Mouse (Mus musculus): Measurements from ENCODE around the gene Tmprss5. TPM values are rescaled to one million over a fixed set of nuclear protein-coding genes. Genes with fewer than 3 reads are reported as not detected.

The Tmprss5 gene
- under 1 TPM; 0.24 to 0.82 TPM for total RNA-seq (2021)
- long read RNA-seq, experiment 1: 0 reads
- long read RNA-seq, experiment 2: 0 reads

DNA sequence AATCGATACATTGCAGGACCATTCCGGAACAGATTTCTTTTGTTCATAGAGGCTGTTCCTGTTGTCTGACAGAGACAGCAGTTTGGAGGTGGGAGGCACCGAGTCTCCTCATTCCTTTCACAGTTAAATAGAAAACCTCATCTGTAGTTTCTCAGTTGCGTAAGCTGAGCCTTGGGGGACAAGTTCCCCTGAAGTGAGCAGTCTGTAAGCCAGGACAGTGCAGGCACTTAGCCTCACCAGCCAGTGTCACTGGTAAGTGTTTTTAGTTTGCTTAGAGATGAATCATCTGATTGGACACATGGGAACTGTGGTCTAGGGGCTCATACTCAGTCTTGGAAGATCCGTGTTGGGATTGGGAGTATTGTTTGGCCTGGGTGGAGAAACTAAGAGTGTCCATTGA, at the start of gene Tmprss5:
Tmprss5 (plus strand) TSS at position 154 of the 400 bp plus-strand sequence.
- no peak for DNase-seq

DNA sequence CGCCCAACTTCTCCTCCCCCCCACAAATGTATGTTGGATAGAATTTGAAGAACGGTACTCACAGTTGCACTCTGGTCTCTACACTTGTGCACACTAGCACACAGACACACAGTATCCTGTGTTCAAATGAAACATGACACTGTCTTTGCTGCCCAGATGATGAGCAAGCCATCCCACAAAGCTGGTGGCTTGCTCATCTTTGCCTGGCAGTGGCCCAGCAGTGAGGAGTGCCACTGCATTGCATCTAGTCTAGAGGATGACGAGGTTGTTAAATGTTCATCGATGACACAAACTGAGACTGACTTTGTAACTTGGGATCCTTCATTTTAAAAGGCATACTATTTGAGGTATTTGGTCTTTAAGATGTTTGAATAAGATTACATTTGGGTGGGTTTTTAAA, 46.3 kb upstream of the Tmprss5 start:
- DNase-seq: peak; percentile 11

DNA sequence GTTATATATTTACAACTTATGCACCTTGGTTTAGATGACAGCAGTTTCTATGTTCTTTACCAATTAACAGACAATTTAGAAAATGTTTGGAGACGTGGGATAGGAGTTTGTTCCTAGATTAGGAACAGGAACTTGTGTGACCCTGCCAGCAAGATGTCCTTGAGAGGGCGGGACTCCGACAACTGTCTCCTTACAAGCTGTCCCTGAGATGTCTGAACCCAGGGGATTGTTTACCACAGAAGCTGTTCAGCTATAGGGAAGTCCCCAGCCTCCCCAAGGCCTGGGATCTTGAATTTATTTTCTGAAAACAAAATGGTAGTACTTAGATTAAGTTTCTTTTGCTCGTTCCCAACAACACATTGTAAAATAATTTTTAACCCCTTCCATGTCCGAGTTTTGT, 30.2 kb upstream of the Tmprss5 start:
- DNase-seq: no peak

DNA sequence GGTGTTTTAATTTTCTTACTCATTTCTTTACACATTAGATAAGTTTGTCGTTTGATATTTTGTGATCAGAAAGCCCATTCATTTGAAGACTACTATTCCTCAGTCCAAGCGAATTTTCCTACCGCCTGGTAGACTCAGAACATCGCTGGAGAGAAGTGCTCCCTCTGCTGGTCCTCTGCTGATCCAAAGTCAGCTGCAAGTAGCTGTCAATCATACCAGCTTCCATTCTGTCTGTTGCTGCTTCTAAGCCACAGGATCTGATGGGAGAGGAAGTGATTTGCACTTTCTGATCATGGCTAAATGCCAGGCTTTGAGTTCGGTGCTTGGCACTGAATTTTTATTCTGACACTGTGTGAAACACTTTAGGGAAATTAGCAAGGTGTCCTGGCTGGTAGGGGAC, 29.7 kb upstream of the Tmprss5 start:
- peak; percentile 40 for DNase-seq

DNA sequence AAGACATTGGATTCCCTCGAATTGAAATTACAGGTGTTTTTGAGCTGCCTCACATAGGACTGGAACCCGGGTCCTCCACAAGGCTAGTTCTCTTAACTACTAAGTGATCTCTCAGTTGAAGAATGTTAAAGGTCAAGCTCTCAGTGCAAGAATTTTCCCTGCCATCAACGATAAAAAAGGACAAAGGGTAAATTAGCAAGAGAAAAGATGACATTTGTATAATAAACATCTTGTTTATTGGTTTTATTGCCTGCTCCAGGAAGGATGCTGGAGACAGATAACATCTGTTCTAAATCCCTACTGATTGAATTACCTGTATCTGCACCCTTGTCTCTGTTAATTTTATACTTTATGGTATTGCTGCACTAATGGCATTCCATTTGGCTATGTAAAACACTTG, 27.0 kb upstream of the Tmprss5 start:
- DNase-seq: no peak

DNA sequence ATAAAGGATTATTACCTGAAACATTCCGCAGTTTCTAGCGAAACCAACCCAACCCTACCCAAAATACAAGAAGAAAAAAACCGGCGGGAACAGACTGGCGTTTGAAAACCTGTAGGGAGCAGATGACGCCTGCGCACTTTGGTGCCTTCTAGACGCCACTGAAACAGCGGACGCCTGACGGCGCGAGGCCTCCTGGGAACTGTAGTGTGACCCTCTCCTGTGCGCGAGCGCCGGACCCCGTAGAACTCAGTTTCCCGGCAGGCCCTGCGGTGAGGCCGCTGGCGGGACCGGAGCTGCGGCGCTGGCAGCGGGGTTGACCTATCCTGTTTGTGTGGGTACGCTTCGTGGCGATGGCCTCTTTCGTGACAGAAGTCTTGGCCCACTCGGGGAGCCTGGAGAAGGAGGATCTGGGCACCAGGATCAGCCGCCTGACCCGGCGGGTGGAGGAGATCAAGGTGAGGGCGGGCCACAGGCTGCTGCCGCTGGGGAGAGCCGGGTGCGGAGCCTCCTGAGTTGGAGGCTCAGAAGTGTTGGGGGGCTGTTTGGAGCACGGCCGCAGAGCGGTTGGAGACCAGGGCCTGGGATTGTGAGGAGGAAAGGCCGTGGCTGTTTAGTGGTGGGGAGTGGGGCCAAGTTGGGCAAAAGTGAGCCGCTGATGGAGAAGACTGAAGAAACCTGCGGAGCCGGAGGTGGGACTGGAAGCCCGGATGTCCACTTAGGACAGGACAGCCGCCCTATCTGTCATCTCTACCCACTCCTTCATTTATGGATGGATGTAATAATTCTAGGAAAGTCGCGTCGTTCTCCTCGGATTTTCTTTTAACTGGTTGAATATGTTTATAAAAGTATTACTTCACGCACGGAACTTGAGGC, 25.5 kb upstream of the Tmprss5 start, which contains the start of gene Zw10:
Zw10 (plus strand) TSS at position 281 of the 873 bp plus-strand sequence.
- peak; percentile 92 for DNase-seq

DNA sequence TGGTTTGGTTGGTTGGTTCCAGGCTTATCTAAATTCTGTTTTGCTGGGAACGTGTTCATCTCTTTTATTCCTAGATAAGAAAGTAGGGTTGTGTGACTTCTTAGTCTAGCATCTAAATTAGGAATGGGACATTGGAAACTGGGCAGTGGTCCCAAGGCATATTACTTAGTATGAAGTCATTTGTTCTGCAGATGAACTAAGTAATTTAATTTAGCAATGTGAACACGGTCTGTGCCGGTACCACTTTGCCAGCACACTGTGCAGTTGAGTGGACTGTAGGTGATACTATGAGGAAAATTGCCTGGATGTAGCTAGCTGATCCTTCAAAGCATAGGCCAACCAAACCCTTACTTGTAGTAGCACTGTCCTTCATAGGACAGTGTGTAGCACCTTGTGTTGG, 4.2 kb upstream of the Tmprss5 start:
- DNase-seq: no peak

DNA sequence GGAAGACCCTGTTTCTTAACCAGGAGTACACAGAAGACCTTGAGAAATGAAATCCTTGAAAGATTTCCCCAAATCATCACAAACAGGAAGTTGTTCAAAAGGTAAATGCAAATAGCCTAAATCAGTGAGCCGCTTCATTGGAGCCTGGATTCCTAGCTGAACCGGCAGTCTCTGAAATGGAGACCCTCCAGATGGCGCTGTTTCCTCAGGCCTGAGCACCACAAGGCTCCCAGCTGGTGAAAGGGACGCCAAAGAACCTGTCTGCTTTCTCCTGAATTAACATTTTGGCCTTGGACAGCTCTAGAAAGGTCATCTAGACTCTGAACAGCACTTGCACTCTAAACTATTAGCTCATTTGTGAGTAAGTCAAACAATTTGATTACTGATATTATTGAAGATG, 501 bp downstream of the Tmprss5 start:
- peak; percentile 25 for DNase-seq

DNA sequence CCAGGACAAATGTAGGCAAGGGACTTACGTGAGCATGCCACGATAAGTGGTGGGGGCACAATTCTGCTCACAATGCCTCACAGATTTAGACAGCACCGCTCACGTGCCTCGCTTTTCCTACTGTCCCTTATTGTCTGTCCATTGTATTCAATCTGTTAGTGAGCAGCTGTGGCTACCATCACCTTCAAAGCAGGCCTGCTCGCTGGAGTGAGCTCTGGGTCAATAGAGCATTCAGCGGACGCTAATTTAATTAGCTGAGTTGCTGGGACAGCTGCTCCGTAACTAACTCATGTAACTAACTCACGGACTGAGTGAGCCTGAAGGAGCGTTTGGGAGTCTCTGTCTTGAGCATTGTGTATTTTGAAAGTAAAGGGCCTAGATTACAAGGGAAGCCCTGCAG, 6.3 kb downstream of the Tmprss5 start:
- no peak for DNase-seq

DNA sequence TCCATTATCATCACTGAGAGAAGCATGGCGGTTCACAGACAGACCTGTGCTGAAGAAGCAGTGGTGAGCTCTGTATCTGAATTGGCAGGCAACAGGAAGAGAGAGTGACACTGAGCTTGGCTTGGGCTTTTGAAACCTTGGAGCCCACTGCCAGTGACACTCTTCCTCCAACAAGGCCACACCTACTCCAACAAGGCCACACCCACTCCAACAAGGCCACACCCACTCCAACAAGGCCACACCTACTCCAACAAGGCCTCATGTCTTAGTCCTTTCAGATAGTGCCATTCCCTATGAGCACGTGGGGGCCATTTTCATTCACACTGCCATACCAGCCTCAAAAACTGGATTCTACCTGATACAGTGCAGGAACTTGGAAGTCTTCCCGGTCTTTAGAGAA, 17.8 kb downstream of the Tmprss5 start:
- DNase-seq: no peak

DNA sequence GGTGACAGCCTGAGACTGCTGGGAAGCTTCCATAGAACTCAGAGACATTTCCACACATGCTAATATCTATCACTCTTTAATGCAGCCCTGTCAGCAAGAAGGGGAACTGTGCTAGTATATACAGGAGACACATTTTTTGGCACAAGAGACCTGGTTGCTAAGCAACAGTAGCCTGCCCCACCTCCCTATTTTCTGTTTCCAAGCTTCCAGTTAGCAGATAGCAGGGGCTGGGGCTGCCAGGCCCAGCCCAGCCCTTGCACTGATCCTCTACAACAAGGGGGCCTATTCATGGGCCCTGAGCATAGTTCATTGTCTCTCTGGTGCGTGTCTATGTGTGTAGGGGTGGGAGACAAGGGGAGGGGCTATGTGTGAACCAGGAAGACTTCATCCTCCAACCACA, 21.3 kb downstream of the Tmprss5 start:
- DNase-seq: no peak

DNA sequence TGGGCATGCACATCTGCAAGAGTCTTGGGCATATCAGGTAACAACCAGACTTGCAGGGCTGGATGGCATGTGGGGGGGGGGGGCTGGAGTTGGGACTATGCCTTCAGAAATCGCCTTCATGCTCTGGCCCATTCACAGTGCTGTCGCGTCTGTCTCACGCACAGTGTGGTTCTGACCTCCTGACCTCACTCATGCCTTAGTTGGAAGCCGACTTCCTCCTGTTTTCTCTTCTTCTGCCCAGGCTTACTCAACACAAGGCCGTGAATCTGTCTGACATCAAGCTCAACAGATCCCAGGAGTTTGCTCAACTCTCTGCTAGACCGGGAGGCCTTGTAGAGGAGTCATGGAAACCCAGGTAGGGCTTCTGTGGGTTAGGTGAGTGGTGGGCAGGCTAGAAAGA, 28.0 kb downstream of the Tmprss5 start:
- no peak for DNase-seq

DNA sequence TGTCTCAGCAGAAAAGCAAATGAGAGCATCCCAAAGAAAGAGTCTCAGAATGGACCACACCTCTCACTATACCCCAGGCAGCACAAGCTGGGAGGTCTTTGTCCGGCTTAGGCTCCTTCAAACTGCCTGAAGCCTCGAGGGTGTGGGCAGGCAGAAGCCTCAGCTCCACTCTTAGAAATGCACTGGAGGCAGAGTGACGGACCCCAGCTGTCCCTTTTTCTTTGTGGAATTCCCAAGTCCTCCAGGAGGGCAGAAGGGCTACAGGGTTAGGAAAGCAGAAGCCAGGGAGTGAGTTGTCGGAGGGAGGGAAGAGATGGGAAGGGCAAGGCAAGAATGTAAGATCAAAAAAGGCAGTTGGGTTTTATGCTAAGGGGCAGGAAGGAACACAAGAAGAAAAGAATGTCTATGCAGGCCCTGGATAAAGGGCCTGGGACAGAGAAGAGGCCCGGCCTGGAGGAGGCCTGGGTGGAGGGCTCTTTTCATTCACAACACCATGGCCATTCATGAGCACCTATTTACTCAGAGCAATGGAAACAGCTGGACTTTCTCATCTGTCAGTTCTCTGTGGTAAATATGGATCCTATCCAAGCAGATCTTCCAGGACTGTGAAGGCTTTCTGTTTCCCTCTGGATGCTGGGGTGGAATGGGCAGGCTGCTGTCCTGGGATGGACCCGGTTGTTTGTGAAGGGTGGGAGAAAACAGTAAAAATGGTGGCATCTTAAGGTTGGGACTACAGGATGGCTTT, 29.6 kb downstream of the Tmprss5 start:
- no peak for DNase-seq

DNA sequence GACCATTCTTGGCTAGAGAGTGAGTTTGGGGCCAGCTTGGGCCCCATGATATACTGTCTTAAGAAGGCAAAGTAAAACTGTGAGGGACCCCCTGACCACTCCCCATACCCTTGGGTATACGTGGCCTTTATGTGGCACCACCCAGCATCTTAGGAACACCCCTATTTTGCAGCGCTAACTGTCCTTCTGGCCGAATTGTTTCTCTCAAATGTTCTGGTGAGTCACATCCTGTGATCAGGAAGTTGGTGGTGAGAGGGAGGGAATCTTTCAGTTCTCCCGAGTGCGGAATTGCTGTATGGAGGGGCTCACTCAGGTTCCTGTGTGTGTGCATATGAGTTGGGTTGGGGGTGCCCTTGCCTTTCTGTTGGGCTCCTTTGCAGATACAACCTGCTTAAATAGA, 30.2 kb downstream of the Tmprss5 start:
- no peak for DNase-seq

DNA sequence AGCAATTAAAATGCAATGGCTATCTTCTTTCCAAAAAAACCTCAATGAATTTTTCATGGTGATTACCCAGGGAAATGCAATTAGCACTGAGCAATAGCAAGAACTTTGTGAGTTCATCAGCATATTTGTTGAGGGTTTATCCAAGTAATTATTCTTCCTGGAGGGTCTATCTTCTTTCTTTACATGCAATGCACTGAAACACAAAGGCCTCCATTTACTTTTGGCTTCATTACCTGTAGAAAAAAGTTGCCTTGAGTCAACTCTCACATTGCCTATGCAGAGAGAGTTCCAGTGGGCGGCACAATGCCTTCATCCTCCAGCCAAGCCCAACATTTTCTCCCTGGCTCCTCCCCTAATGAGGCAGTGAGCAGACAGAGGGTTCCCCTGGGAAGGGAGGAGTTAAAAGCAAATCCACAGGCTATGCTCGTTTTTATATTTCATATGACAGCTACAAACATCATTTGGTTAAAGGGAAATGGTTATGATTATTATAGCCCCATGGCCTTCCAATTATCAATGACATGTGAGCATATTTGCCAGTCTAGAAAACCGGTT, 37.3 kb downstream of the Tmprss5 start:
- DNase-seq: no peak

DNA sequence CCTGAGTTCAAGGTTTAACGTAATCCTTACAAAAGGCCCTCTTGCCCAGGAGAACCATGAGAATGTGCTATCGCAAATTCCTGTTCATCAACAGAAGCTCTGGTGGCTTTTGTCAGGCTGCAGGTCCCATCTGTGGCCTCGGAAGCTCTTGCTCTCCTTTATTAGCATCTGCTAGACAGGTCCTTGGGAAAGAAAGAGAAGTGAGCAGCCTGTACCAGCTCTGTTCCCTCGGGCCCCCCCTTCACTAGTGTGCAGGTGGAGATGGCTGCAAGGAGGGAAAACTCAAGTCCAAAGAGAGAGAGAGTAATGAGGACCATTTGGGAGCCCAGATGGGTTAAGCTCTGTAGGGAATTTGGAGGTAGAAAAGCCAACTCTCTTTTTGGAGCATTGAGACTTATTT, 38.7 kb downstream of the Tmprss5 start:
- DNase-seq: no peak

DNA sequence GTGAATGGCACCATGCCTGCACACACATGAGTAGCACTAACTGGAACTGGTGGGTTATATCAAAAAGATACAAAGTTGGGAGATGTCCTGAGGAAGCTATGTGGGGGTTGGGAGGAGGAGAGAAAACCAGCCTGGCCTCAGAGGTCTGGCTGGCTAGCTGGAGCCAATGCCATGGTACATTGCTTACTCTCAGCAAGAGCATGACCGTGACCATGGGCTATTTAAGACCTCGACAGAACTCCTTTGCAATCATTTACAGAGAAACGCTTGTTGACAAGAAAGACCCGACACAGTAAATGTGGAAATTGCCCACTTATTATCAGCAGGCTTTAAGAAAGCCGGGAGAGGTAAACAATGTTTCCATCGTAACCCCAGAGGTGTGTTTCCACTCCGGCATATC, 44.6 kb downstream of the Tmprss5 start:
- DNase-seq: no peak

DNA sequence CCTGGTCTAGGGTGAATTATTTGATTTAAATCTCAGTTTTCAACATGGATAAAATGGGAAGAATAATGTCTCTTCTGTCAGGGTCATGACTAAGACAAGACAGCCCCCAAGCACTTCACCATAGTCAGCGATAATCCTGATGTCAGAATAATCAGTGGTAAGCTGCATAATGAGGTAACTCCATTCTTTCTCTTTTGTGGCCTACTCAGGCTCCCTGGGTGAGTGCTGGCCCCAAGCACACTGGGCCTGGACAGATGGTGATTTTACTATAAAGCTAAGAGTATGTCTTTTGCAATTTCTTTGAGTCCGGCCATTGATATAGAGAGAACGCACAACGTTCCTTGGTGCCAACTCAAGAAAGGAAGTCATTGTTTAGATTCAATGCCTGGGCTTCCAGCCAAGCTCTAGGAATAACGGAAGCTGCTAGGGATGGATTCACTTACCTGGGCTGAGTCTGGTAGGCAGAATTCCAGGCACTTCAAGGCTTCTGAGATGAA, 49.5 kb downstream of the Tmprss5 start:
- no peak for DNase-seq

DNA sequence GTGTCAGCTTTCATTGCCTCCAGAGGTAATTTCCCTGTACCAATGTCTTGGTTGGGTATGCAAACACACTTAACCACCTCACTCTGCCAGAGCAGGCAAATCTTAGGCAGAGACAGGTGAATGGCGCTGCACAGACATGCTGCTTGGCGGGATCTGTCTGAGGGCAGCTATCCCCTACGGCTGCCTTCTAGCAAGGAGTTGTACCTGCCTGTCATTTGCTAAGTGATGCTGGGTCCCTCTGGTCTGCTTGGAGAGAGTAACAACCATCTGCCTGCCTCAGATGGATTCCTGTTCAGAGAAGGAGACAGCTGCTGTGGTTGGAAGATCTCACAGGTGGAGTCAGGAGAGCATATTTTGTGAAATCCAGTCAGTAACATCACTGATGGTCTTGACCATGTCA, 62.8 kb downstream of the Tmprss5 start:
- no peak for DNase-seq

DNA sequence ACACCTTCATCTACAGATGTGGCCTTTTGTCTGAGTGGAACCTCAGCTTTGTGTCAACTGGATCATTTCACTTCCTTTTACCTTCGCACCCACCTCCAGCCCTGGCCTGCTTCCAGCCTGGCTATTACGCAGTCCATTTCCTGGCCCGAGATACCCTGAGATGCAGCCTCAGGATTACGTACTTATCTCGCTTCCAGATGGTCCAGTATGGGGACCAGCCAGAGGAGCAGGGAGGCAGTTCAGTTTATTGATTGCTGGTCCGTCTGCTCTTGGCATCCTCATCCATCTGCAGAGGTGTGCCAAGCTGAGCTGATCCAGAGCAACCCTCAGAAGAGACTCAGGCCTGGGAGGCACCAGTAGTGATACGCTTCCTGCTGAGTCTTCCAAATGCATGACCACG, 64.7 kb downstream of the Tmprss5 start:
- DNase-seq: no peak

DNA sequence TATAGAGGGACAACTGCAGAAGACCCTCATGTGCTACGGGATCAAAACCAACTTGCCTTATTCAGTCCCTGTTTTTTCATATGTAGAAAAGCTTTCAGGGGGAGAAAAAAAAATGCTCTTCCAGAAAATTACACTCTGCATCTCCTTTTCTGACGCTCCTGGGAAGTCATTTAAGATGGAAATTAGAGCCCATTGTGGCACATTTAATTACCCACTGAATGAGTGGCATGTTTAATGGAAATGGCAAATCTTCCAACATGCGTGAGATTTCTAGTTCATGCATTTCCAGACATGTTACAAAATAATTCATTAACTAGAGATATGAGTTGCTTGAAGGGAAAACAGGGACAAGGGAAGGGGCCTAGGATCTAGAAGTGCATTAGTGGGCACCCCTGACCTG, 66.0 kb downstream of the Tmprss5 start:
- no peak for DNase-seq

Data from gastrocnemius, postnatal 25 days (tissue).